Comparison of ENCODE assay signal across 11 mouse cellular contexts in the genomic region with DNA sequence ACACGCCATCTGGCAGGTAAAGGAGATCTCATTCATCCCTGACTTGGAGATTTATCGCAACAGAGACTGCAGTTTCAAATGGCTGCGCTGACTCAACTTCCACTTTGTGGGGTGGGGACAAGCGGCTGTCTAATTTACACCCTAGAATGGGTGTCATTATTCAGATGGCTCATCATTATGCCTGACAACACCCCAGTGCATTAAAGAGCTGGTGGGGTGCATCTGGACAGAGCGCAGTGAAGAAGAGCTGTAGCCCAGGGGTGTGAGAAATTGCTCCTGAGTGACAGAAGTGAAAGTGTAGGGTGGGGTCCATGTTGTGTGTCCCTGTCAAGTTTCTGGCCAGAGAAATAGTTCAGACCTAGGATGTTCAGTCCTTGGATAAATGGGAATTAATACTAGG.
"Had no signal": no experiment of that assay in that cellular context is flagged by ENCODE, and none has a peak within 500 bp of the region (broad histone marks: within the 10 kb centered on the region; RNA-seq: fewer than 3 reads in every experiment).

No protein-coding gene starts in this region.

- H3K27ac ChIP-seq: kidney, postnatal 0 days; limb, embryonic 13.5 days; liver, embryonic 14.5 days; stomach, embryonic 15.5 days had no signal

- H3K9ac ChIP-seq: limb, embryonic 13.5 days; liver, embryonic 14.5 days; stomach, embryonic 15.5 days had no signal

- H3K36me3 ChIP-seq: limb, embryonic 13.5 days; stomach, embryonic 15.5 days had no signal

- H3K4me1 ChIP-seq: limb, embryonic 13.5 days; stomach, embryonic 15.5 days had no signal

- H3K4me2 ChIP-seq: limb, embryonic 13.5 days; stomach, embryonic 15.5 days had no signal

- H3K9me3 ChIP-seq: limb, embryonic 13.5 days; stomach, embryonic 15.5 days had no signal

- DNase-seq: kidney, adult 9 months; kidney, postnatal 36 days; left cerebral cortex, postnatal 4 days; lung, adult 18-20 months; right cerebral cortex, postnatal 14 days; thymus, adult 2 months; thymus, postnatal 36 days had no signal

- H3K27me3 ChIP-seq: limb, embryonic 13.5 days; stomach, embryonic 15.5 days had no signal

- H3K4me3 ChIP-seq: limb, embryonic 13.5 days; stomach, embryonic 15.5 days had no signal
